ENCODE assay signal across 9 mouse cellular contexts in genomic region chr11:96311097-96311496, GRCm38 (mm10). TPM values are rescaled to one million over a fixed set of nuclear protein-coding genes. Genes with fewer than 3 reads are reported as not detected.
A peak's percentile ranks its signal among the peaks of the same experiment; 100 is the strongest.
DNase-seq lines count a peak whose midpoint lies in the region; ATAC-seq and TF ChIP-seq lines count a peak whose summit lies in the region.
"Had no signal": no experiment of that assay in that cellular context is flagged by ENCODE, and none has a peak within 500 bp of the region (broad histone marks: within the 10 kb centered on the region; RNA-seq: fewer than 3 reads in every experiment).

No protein-coding gene starts in this region.

- peak overlapping the region; percentile 47 for H3K4me3 ChIP-seq in heart, embryonic 10.5 days
- peak overlapping the region; percentile 10 to 32; a peak in 2 of 4 replicates for H3K4me3 ChIP-seq in MEL (ENCODE audit: control insufficient read depth in 1 of 2, insufficient read depth in 1 of 2, low read depth in 2 of 2, low read length in 2 of 2)
- peak overlapping the region; percentile 24 for H3K4me3 ChIP-seq in hindbrain, embryonic 16.5 days (ENCODE audit: low read length)
- peak overlapping the region; percentile 9; the same call in 1 of the 2 replicates for H3K4me3 ChIP-seq in liver, embryonic 16.5 days (ENCODE audit: low read depth, low read length)

- peak overlapping the region; percentile 62 for H3K4me2 ChIP-seq in hindbrain, embryonic 16.5 days (ENCODE audit: low read length)
- peak overlapping the region; percentile 33 for H3K4me2 ChIP-seq in liver, embryonic 16.5 days (ENCODE audit: low read depth, low read length)

- H3K4me1 ChIP-seq in heart, embryonic 10.5 days, result peaks cover 28% of the 10 kb centered on the region
- no peaks in the 10 kb centered on the region for H3K4me1 ChIP-seq in MEL (ENCODE audit: control insufficient read depth in 1 of 2, insufficient read depth in 2 of 2, low read length in 2 of 2)
- no peaks in the 10 kb centered on the region for H3K4me1 ChIP-seq in hindbrain, embryonic 16.5 days (ENCODE audit: control insufficient read depth, insufficient read depth, low read depth, low read length)
- H3K4me1 ChIP-seq in liver, embryonic 16.5 days (ENCODE audit: control insufficient read depth, low read depth, low read length), result no peaks in the 10 kb centered on the region

- H3K9me3 ChIP-seq in heart, embryonic 10.5 days, result no peaks in the 10 kb centered on the region
- H3K9me3 ChIP-seq in MEL (replicated peaks; ENCODE audit: insufficient read depth, low read length), result no peaks in the 10 kb centered on the region
- no peaks in the 10 kb centered on the region for H3K9me3 ChIP-seq in hindbrain, embryonic 16.5 days (ENCODE audit: control insufficient read depth, low read length)
- no peaks in the 10 kb centered on the region for H3K9me3 ChIP-seq in liver, embryonic 16.5 days (replicated peaks; ENCODE audit: control insufficient read depth, low read length)

- 15% methylated on average over 6 of the region's 6 CpGs for WGBS in heart, embryonic 10.5 days
- 8% methylated on average over 6 of the region's 6 CpGs for WGBS in hindbrain, embryonic 16.5 days
- 12% methylated on average over 6 of the region's 6 CpGs for WGBS in liver, embryonic 16.5 days (ENCODE audit: insufficient replicate concordance)

- H3K36me3 ChIP-seq in heart, embryonic 10.5 days, result no peaks in the 10 kb centered on the region
- H3K36me3 ChIP-seq in MEL (ENCODE audit: control insufficient read depth in 1 of 2, insufficient read depth in 2 of 2, low read length in 2 of 2), result no peaks in the 10 kb centered on the region
- no peaks in the 10 kb centered on the region for H3K36me3 ChIP-seq in hindbrain, embryonic 16.5 days (ENCODE audit: control insufficient read depth, insufficient read depth, low read length)
- H3K36me3 ChIP-seq in liver, embryonic 16.5 days (ENCODE audit: control insufficient read depth, insufficient read depth), result no peaks in the 10 kb centered on the region

- no peak for TF ChIP-seq EP300 in MEL (IDR thresholded peaks at IDR 0.05; ENCODE audit: low read depth in 1 of 2, low read length in 2 of 2)

- TF ChIP-seq CTCF in MEL (IDR thresholded peaks at IDR 0.05 in 2 of 3, conservative IDR thresholded peaks at IDR 0.05 in 1 of 3; ENCODE audit: control insufficient read depth in 1 of 3, insufficient read depth in 1 of 3, low read depth in 2 of 3, low read length in 3 of 3, poor library complexity in 1 of 3, severe bottlenecking in 1 of 3), result no peak

- H3K27ac ChIP-seq in heart, embryonic 10.5 days, result no peak overlapping the region
- H3K27ac ChIP-seq in MEL (ENCODE audit: control insufficient read depth, low read depth, low read length), result no peak overlapping the region
- H3K27ac ChIP-seq in hindbrain, embryonic 16.5 days (ENCODE audit: low read depth, low read length), result peak overlapping the region; percentile 49
- no peak overlapping the region for H3K27ac ChIP-seq in liver, embryonic 16.5 days (ENCODE audit: low read length)

- H3K27me3 ChIP-seq in heart, embryonic 10.5 days (ENCODE audit: insufficient read depth, poor library complexity, severe bottlenecking), result peaks cover 100% of the 10 kb centered on the region
- no peaks in the 10 kb centered on the region; a peak in 3 of 4 replicates for H3K27me3 ChIP-seq in MEL (ENCODE audit: control insufficient read depth in 1 of 2, insufficient read depth in 2 of 2, low read length in 2 of 2)
- peaks cover 66% of the 10 kb centered on the region for H3K27me3 ChIP-seq in hindbrain, embryonic 16.5 days (replicated peaks; ENCODE audit: control insufficient read depth, insufficient read depth, low read length)
- H3K27me3 ChIP-seq in liver, embryonic 16.5 days (ENCODE audit: control insufficient read depth, insufficient read depth, low read depth, low read length), result peaks cover 98% of the 10 kb centered on the region

- no peak for TF ChIP-seq POLR2A in MEL (IDR thresholded peaks at IDR 0.05; ENCODE audit: control insufficient read depth in 1 of 2, insufficient read depth in 1 of 2, low read depth in 1 of 2, low read length in 2 of 2, poor library complexity in 1 of 2)

- no peaks in the 10 kb centered on the region for H3K79me2 ChIP-seq in MEL (ENCODE audit: control insufficient read depth, insufficient read depth, low read length, poor library complexity)

- no peak for ATAC-seq in hindbrain, embryonic 16.5 days
- no peak for ATAC-seq in liver, embryonic 16.5 days (ENCODE audit: low read depth)

- intact Hi-C loops in heart, postnatal 36 days (cut with DNase I), result loop anchor here (2.0 kb wide), 1 partner anchor 96 kb away; no protein-coding TSS in a partner anchor

- TF ChIP-seq RAD21 in MEL (IDR thresholded peaks at IDR 0.05; ENCODE audit: low read depth, low read length), result no peak

- no peak overlapping the region for H3K9ac ChIP-seq in MEL (ENCODE audit: control insufficient read depth, low read depth, low read length, poor library complexity, severe bottlenecking)
- H3K9ac ChIP-seq in hindbrain, embryonic 16.5 days (ENCODE audit: low read depth, low read length), result peak overlapping the region; percentile 49; the same call in 1 of the 2 replicates
- H3K9ac ChIP-seq in liver, embryonic 16.5 days (ENCODE audit: low read depth, low read length), result no peak overlapping the region

- DNase-seq in heart, embryonic 10.5 days (ENCODE audit: low spot score), result no peak
- no peak for DNase-seq in heart, postnatal 36 days
- DNase-seq in MEL (ENCODE audit: low read depth, low spot score), result peak; percentile 6
- no peak for DNase-seq in frontal cortex, postnatal 25 days (ENCODE audit: low spot score in 2 of 2)
- no peak for DNase-seq in thymus, postnatal 0 days (ENCODE audit: low spot score)
- DNase-seq in ovary, adult 18-20 months (ENCODE audit: low spot score), result no peak

TF ChIP-seq in MEL, 35 proteins besides CTCF, POLR2A, EP300 and RAD21:
- TF ChIP-seq CHD2 (IDR thresholded peaks at IDR 0.05; ENCODE audit: low read length), result no peak
TF ChIP-seq in MEL: peak in this region for 0.

RNA-seq across cellular contexts. Expression of gene Hoxb4, which starts 7.0 kb away (rescaled TPM):
- polyA plus RNA-seq in heart, embryonic 10.5 days (2016; fragmentation: Nextera tagmentation; extraction: Ambion mirVana), result 0.31 and 2.0 TPM in 2 replicates
- under 1 TPM; 0.51 to 0.53 TPM for total RNA-seq in heart, postnatal 36 days (2021)
- total RNA-seq in MEL (2012; rRNA removed), result not detected in 2 replicates
- not detected for polyA plus RNA-seq in MEL (2012; ENCODE audit: insufficient read depth in 1 of 2, insufficient read length in 2 of 2, low read depth in 1 of 2, low replicate concordance in 2 of 2, missing spikeins in 1 of 2)
- 2.5 and 3.3 TPM in 2 replicates for polyA plus RNA-seq in hindbrain, embryonic 16.5 days (2015; fragmentation: Nextera tagmentation; extraction: Ambion mirVana)
- polyA plus RNA-seq in liver, embryonic 16.5 days (2015; fragmentation: Nextera tagmentation; extraction: Ambion mirVana), result 0.08 and 0.11 TPM in 2 replicates
- 0.09 and 0.20 TPM in 2 replicates for polyA plus RNA-seq in thymus, postnatal 0 days (2015; fragmentation: Nextera tagmentation; extraction: Ambion mirVana)

RNA-seq across cellular contexts. Expression of gene Hoxb5, which starts 8.0 kb away (rescaled TPM):
- 1.0 and 5.2 TPM in 2 replicates for polyA plus RNA-seq in heart, embryonic 10.5 days (2016; fragmentation: Nextera tagmentation; extraction: Ambion mirVana)
- under 1 TPM; 0.19 to 0.22 TPM for total RNA-seq in heart, postnatal 36 days (2021)
- not detected in 2 replicates for total RNA-seq in MEL (2012; rRNA removed)
- polyA plus RNA-seq in MEL (2012; ENCODE audit: insufficient read depth in 1 of 2, insufficient read length in 2 of 2, low read depth in 1 of 2, low replicate concordance in 2 of 2, missing spikeins in 1 of 2), result not detected
- 120 and 133 TPM in 2 replicates for polyA plus RNA-seq in hindbrain, embryonic 16.5 days (2015; fragmentation: Nextera tagmentation; extraction: Ambion mirVana)
- polyA plus RNA-seq in liver, embryonic 16.5 days (2015; fragmentation: Nextera tagmentation; extraction: Ambion mirVana), result 0.26 and 0.37 TPM in 2 replicates
- polyA plus RNA-seq in thymus, postnatal 0 days (2015; fragmentation: Nextera tagmentation; extraction: Ambion mirVana), result 0.15 and 0.16 TPM in 2 replicates
- total RNA-seq: layer of hippocampus, adult 8-10 months had no signal

RNA-seq across cellular contexts. Expression of gene Hoxb3, which starts 12.0 kb away (rescaled TPM):
- 0.42 and 1.8 TPM in 2 replicates for polyA plus RNA-seq in heart, embryonic 10.5 days (2016; fragmentation: Nextera tagmentation; extraction: Ambion mirVana)
- total RNA-seq in heart, postnatal 36 days (2021), result under 1 TPM; 0.42 to 0.68 TPM
- not detected in 2 replicates for total RNA-seq in MEL (2012; rRNA removed)
- polyA plus RNA-seq in MEL (2012; ENCODE audit: insufficient read depth in 1 of 2, insufficient read length in 2 of 2, low read depth in 1 of 2, low replicate concordance in 2 of 2, missing spikeins in 1 of 2), result not detected
- 4.8 and 5.6 TPM in 2 replicates for polyA plus RNA-seq in hindbrain, embryonic 16.5 days (2015; fragmentation: Nextera tagmentation; extraction: Ambion mirVana)
- 0.11 TPM in 1 of 2 replicates, not detected in the other for polyA plus RNA-seq in liver, embryonic 16.5 days (2015; fragmentation: Nextera tagmentation; extraction: Ambion mirVana)
- 0.18 and 0.30 TPM in 2 replicates for polyA plus RNA-seq in thymus, postnatal 0 days (2015; fragmentation: Nextera tagmentation; extraction: Ambion mirVana)
- total RNA-seq: layer of hippocampus, adult 8-10 months had no signal

RNA-seq across cellular contexts. Expression of gene Hoxb6, which starts 18.8 kb away (rescaled TPM):
- polyA plus RNA-seq in heart, embryonic 10.5 days (2016; fragmentation: Nextera tagmentation; extraction: Ambion mirVana), result 0.42 and 2.2 TPM in 2 replicates
- not detected for total RNA-seq in heart, postnatal 36 days (2021)
- not detected in 2 replicates for total RNA-seq in MEL (2012; rRNA removed)
- not detected for polyA plus RNA-seq in MEL (2012; ENCODE audit: insufficient read depth in 1 of 2, insufficient read length in 2 of 2, low read depth in 1 of 2, low replicate concordance in 2 of 2, missing spikeins in 1 of 2)
- 49.9 and 53.3 TPM in 2 replicates for polyA plus RNA-seq in hindbrain, embryonic 16.5 days (2015; fragmentation: Nextera tagmentation; extraction: Ambion mirVana)
- 0.08 TPM in 1 of 2 replicates, not detected in the other for polyA plus RNA-seq in liver, embryonic 16.5 days (2015; fragmentation: Nextera tagmentation; extraction: Ambion mirVana)
- polyA plus RNA-seq in thymus, postnatal 0 days (2015; fragmentation: Nextera tagmentation; extraction: Ambion mirVana), result 0.10 TPM in 1 of 2 replicates, not detected in the other
- total RNA-seq: layer of hippocampus, adult 8-10 months had no signal

RNA-seq across cellular contexts. Expression of gene Hoxb7, which starts 24.7 kb away (rescaled TPM):
- polyA plus RNA-seq in heart, embryonic 10.5 days (2016; fragmentation: Nextera tagmentation; extraction: Ambion mirVana), result 0.11 and 1.3 TPM in 2 replicates
- total RNA-seq in heart, postnatal 36 days (2021), result not detected
- not detected in 2 replicates for total RNA-seq in MEL (2012; rRNA removed)
- polyA plus RNA-seq in MEL (2012; ENCODE audit: insufficient read depth in 1 of 2, insufficient read length in 2 of 2, low read depth in 1 of 2, low replicate concordance in 2 of 2, missing spikeins in 1 of 2), result not detected
- polyA plus RNA-seq in hindbrain, embryonic 16.5 days (2015; fragmentation: Nextera tagmentation; extraction: Ambion mirVana), result 29.3 and 33.1 TPM in 2 replicates
- polyA plus RNA-seq in liver, embryonic 16.5 days (2015; fragmentation: Nextera tagmentation; extraction: Ambion mirVana), result 0.18 and 0.25 TPM in 2 replicates
- polyA plus RNA-seq in thymus, postnatal 0 days (2015; fragmentation: Nextera tagmentation; extraction: Ambion mirVana), result 0.19 TPM in 1 of 2 replicates, not detected in the other
- total RNA-seq: layer of hippocampus, adult 8-10 months had no signal

Comparison
In these comparisons a context has a peak if more than half of its experiments do, and no peak if none do; other contexts are left out.
1. RNA of gene Hoxb5, which starts 8.0 kb away (polyA plus RNA-seq): 120 to 133 TPM in hindbrain, embryonic 16.5 days; 1.0 to 5.2 TPM in heart, embryonic 10.5 days, 0.26 to 0.37 TPM in liver, embryonic 16.5 days, 0.15 to 0.16 TPM in thymus, postnatal 0 days and not detected in MEL; every median in the first group is over 10 times any median in the second.
2. Peak in every context shown above with its lines, with median percentiles within 50 percentile points of each other: H3K4me3 ChIP-seq.